Mouse (Mus musculus) hindbrain, embryonic 15.5 days (tissue): Measurements from ENCODE around the gene Gm49355. TPM values are rescaled to one million over a fixed set of nuclear protein-coding genes. Genes with fewer than 3 reads are reported as not detected.
"Not testable (repeated sequence)": the region's sequence is repeated elsewhere in the genome, so short reads cannot be mapped to it uniquely, and the experiment has no call there.

Experiments used
- ATAC-seq: fragments of 200-750 bp; cut with Nextera tagmentation; 2 replicates; pipeline ENCODE4 v1.8.0; 2017; ENCODE audit warnings: low read depth, moderate number of reproducible peaks, moderate TSS enrichment; ENCODE audit not compliant: low FRiP score
- H3K27ac ChIP-seq: fragments of 300-500 bp; sonication (generic); replicated peaks from 2 replicates; pipeline ENCODE4 v1.5.1; 2015; ENCODE audit warnings: mild to moderate bottlenecking, inconsistent platforms
- H3K27me3 ChIP-seq: fragments of 300-500 bp; sonication (generic); 2 replicates; pipeline ENCODE4 v1.6.1; 2015; ENCODE audit warnings: control low read depth, inconsistent platforms
- H3K36me3 ChIP-seq: fragments of 300-500 bp; sonication (generic); 2 replicates; pipeline ENCODE4 v1.6.1; 2015; ENCODE audit warnings: control low read depth, inconsistent platforms
- H3K4me1 ChIP-seq: fragments of 300-500 bp; sonication (generic); replicated peaks from 2 replicates; pipeline ENCODE4 v1.6.1; 2015; ENCODE audit warnings: control low read depth, inconsistent platforms
- H3K4me2 ChIP-seq: fragments of 300-500 bp; sonication (generic); 2 replicates; pipeline ENCODE4 v1.6.1; 2015; ENCODE audit warnings: moderate library complexity, mild to moderate bottlenecking, inconsistent platforms
- H3K4me3 ChIP-seq: fragments of 300-500 bp; sonication (generic); 2 replicates; pipeline ENCODE4 v1.5.1; 2015; ENCODE audit warnings: mild to moderate bottlenecking, inconsistent platforms
- H3K9ac ChIP-seq: fragments of 300-500 bp; sonication (generic); 2 replicates; pipeline ENCODE4 v1.6.1; 2015; ENCODE audit warnings: inconsistent platforms
- H3K9me3 ChIP-seq: fragments of 300-500 bp; sonication (generic); 2 replicates; pipeline ENCODE4 v1.6.1; 2016; ENCODE audit warnings: control low read depth, inconsistent platforms
- WGBS: fragments of 180-500 bp; shearing (Covaris S2); methylation state at CpG from one replicate; pipeline ENCODE4 v1.1.7; 2015; 5-methylcytosine and 5-hydroxymethylcytosine counted together
- polyA plus RNA-seq: library from polyadenylated mRNA; unstranded; fragments of >200 nt; fragmentation: Nextera tagmentation; extraction: Ambion mirVana; gene quantifications from 2 replicates; pipeline ENCODE4 v1.2.1, GENCODE M21; 2015

Gene Gm49355
- 0.06 and 0.10 TPM in 2 replicates for polyA plus RNA-seq

DNA sequence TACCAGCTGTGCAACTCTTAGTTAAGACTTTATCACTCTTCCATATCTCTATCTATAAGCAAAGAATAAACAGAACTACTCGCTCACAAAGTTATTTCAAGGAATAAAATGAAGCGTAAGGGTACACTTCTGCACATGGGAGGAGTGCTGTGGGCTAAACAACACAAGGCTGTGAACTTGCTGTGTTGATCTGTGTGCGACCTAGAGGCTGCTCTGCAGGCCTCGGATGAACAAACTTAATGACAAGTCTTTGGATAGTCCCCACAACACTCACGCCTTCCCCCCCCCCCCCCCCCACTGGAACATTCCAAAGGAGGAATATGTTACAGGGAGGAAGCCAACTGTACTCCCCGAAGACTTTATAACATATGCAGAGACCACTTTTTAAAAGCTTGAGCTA is at the start of gene Gm49355:
TSS of gene Gm49355 (plus strand) at position 336 of the 400 bp plus-strand sequence.
- WGBS, result 78% methylated on average over 6 of the region's 6 CpGs
- peak within 1 kb of the TSS; percentile 80 for H3K9ac ChIP-seq
- peak within 1 kb of the TSS; percentile 74 for H3K4me2 ChIP-seq
- no peaks in the 10 kb centered on the region for H3K9me3 ChIP-seq
- H3K36me3 ChIP-seq, result 0 out of 2 replicates have a peak, but pooled peaks cover 4% of the 10 kb centered on the region
- ATAC-seq, result peak; percentile 40
- H3K4me3 ChIP-seq, result peak within 1 kb of the TSS; percentile 81
- H3K4me1 ChIP-seq, result peaks cover 4% of the 10 kb centered on the region; the same call in 1 of the 2 replicates
- H3K27ac ChIP-seq, result peak within 1 kb of the TSS; percentile 86
- H3K27me3 ChIP-seq, result 0 out of 2 replicates have a peak, but pooled peaks cover 2% of the 10 kb centered on the region

DNA sequence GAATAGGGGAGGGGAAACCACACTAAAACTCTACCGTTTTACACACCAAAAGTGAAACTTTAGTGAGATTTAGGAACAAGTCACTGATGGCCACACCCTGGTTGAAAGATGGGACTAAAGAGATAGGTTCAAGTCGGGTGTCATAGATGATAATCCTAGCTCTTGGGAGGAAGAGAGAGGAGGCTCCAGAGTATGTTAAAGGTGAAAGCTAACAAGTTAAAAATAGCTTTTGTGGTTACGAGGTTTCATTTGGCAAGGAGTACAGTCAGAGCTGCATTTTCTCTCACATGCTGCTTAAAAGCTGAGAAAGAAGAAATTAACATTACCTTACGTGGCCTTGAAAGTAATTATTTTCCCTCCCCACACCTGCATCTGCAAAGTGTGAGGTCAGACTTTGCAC is 40.0 kb upstream of the Gm49355 start:
- ATAC-seq, result no peak
- Histone ChIP-seq H3K9me3 (no peaks in the 10 kb centered on the region), H3K4me3 (no peak overlapping the region), H3K9ac (no peak overlapping the region), H3K36me3 (peaks cover 9% of the 10 kb centered on the region), H3K27ac (no peak overlapping the region), H3K4me1 (no peaks in the 10 kb centered on the region), H3K27me3 (no peaks in the 10 kb centered on the region), H3K4me2 (no peak overlapping the region)
- 86% methylated on average over 4 of the region's 4 CpGs for WGBS

DNA sequence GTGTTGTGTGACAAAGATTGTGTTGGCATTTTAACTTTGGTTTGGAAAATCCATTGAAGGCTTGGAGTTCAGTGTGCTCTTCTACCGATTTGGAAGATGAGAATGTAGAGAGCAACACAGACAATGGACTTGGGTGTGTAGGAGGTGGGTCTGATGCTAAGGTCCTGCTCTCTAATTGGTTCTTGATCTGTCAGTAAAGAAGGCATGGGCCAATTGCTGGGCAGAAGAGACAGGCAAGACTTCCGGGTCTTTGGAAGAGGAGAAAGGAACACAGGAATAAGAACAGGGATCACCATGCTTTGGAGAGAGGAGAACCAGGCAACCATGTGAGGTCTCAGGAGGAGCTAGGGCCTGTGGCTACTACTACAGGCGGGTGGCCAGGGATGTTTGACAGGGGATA is 7.7 kb upstream of the Gm49355 start:
- Histone ChIP-seq H3K9ac (no peak overlapping the region), H3K27me3 (no peaks in the 10 kb centered on the region), H3K36me3 (no peaks in the 10 kb centered on the region), H3K4me1 (no peaks in the 10 kb centered on the region), H3K4me3 (no peak overlapping the region), H3K9me3 (no peaks in the 10 kb centered on the region), H3K27ac (no peak overlapping the region), H3K4me2 (no peak overlapping the region)
- 67% methylated on average over 3 of the region's 3 CpGs for WGBS
- no peak for ATAC-seq

DNA sequence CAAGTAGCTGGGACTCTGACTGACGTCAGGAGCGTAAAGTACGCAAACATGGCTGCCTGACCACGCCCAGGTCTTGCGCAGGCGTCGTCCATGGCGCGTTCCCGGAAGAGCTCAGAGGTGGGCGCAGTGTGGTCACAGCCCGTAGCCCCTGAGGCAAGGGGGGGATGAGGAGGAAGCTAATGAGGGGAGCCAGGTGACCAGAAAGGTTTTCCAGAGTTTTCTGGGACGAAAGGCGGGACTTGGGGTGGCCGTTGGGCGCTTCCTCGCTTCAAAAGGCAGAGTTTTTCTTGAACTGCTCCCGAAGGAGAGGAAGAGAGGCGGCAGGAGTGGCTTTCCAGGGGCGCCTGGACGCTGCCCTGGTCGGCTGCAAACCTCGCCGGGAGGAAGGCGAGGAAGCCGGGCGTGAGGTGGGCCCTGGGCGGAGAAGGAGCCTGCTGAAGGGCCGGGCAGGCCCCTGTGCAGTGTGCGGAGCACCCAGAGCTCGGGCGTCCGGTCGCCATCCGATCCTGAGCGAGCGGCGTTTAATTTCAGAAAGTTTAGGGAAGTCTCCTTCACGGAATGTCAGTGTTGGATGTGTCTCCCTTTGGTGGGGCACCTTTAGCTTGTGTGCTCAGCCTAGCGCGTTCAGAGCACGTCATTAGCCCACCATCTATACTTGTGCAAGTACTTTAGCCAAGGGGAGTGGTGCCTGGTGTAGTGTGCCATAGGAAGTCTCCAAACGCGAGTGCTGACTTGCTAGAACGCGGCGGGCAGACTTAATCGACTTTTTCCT is 551 bp downstream of the Gm49355 start, which contains the start of gene 3830406C13Rik:
TSS of gene 3830406C13Rik (plus strand) at position 33 of the 772 bp plus-strand sequence.
- Histone ChIP-seq H3K27me3 (0 out of 2 replicates have a peak, but pooled peaks cover 2% of the 10 kb centered on the region), H3K4me2 (peak within 1 kb of the TSS; percentile 74), H3K9ac (peak within 1 kb of the TSS; percentile 80), H3K27ac (peak within 1 kb of the TSS; percentile 86), H3K36me3 (0 out of 2 replicates have a peak, but pooled peaks cover 4% of the 10 kb centered on the region), H3K4me1 (peaks cover 4% of the 10 kb centered on the region; the same call in 1 of the 2 replicates), H3K9me3 (no peaks in the 10 kb centered on the region), H3K4me3 (peak within 1 kb of the TSS; percentile 81)
- 1% methylated on average over 48 of the region's 48 CpGs for WGBS
- peak; percentile 98 for ATAC-seq

DNA sequence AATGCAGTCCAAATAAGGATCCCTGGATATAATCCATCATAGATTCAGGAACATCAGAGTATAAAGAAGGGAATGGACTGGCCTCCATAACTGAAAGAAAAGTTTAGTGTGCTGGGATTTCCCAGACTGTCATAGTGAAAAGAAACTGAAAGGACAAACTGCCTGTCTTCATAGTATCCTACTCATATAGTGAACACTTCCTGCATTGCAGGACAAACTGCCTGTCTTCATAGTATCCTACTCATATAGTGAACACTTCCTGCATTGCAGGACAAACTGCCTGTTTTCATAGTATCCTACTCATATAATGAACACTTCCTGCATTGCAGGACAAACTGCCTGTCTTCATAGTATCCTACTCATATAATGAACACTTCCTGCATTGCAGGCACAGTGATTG is 6.0 kb downstream of the Gm49355 start:
- H3K9me3 ChIP-seq, H3K4me2 ChIP-seq, H3K4me3 ChIP-seq, H3K4me1 ChIP-seq, H3K9ac ChIP-seq, H3K36me3 ChIP-seq, H3K27me3 ChIP-seq, H3K27ac ChIP-seq, ATAC-seq: not testable (repeated sequence)

DNA sequence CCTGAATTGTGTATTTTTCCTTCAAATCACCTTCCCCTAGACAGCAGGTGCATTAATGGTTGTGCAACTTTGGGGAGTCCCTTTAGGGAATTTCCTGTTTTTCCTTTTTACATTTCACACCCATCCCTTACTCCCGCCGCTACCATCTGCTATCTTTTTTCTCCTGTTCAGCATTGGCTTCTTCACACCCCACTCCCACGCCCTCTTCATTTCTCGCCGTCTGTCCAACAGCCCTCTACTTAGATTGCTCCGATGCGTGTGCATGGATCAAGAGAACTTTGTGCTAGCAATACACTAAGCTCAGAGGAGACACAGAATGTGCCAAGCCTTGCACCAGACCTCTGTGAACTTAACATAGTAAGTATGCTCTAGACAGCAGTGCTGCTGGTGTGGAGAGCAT is 12.6 kb downstream of the Gm49355 start:
- no peak overlapping the region for H3K4me2 ChIP-seq
- no peak overlapping the region for H3K27ac ChIP-seq
- H3K4me1 ChIP-seq, result no peaks in the 10 kb centered on the region
- WGBS, result 90% methylated on average over 7 of the region's 7 CpGs
- no peaks in the 10 kb centered on the region for H3K9me3 ChIP-seq
- no peaks in the 10 kb centered on the region for H3K27me3 ChIP-seq
- H3K9ac ChIP-seq, result no peak overlapping the region
- no peaks in the 10 kb centered on the region; the same call in 1 of the 2 replicates for H3K36me3 ChIP-seq
- ATAC-seq, result no peak
- H3K4me3 ChIP-seq, result no peak overlapping the region

DNA sequence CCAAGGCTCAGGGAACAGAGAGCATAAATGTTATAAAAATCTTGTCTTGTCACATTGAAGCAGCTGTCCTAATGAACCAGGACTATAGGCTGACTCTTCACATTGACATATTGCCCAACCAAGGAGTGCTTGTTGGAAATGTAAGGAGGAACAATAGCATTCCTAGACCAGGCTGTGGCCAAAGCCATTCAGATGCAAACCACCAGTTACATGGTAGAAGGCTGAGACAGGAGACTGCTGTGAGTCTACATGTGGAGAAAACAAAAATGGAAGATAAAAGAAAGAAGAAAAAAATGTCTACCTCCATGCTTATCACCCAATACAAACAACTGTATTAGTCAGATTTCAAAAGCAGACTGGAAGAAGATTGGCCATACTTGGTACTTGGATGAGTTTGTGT is 15.4 kb downstream of the Gm49355 start:
- Histone ChIP-seq H3K27me3 (no peaks in the 10 kb centered on the region), H3K36me3 (no peaks in the 10 kb centered on the region; the same call in 1 of the 2 replicates), H3K9me3 (no peaks in the 10 kb centered on the region), H3K27ac (no peak overlapping the region), H3K4me3 (no peak overlapping the region), H3K4me1 (no peaks in the 10 kb centered on the region), H3K4me2 (no peak overlapping the region), H3K9ac (no peak overlapping the region)
- ATAC-seq, result no peak

DNA sequence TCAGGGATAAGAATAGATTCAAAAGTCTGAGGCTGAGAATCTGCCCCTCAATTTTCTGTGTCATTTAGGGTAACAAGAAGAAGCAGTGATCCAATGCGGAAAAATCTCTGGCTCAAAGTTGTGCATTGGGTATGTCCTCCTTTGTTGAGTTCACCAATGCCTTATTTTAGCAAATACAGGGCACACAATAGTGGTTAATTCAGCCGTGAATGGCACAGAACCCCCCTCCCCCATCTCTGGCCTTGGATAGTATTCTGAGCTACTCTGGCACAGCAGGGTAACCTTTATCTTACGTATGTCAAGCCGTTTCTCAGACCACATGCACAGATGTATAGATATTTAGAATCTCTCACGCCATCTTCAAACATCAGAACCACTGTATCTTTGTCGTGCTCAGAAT is 15.9 kb downstream of the Gm49355 start:
- no peak for ATAC-seq
- H3K9me3 ChIP-seq, result no peaks in the 10 kb centered on the region
- no peak overlapping the region for H3K4me2 ChIP-seq
- 25% methylated on average over 6 of the region's 6 CpGs for WGBS
- H3K9ac ChIP-seq, result no peak overlapping the region
- H3K27ac ChIP-seq, result no peak overlapping the region
- H3K27me3 ChIP-seq, result no peaks in the 10 kb centered on the region
- no peaks in the 10 kb centered on the region for H3K4me1 ChIP-seq
- no peaks in the 10 kb centered on the region; the same call in 1 of the 2 replicates for H3K36me3 ChIP-seq
- H3K4me3 ChIP-seq, result no peak overlapping the region

DNA sequence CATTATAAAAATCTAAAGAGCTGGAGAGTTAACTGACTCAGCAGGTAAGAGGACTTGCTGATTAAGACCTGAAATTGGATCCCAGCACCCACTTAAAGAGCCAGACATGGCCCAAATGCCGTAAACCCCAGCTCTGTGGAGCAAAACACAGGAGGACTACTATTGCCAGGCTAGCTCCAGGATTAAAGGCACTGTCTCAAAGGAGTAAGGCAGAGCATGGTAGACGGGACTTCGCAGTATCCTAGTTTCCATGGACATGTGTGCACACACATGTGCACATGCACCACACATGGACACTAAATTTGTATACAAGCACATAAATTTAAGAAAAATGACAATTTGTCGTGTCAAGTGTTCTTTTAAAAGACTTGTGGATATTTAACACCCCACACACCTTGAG is 16.5 kb downstream of the Gm49355 start:
- Histone ChIP-seq H3K4me3 (no peak overlapping the region), H3K4me1 (no peaks in the 10 kb centered on the region), H3K27ac (no peak overlapping the region), H3K4me2 (no peak overlapping the region), H3K9ac (no peak overlapping the region), H3K9me3 (no peaks in the 10 kb centered on the region), H3K27me3 (no peaks in the 10 kb centered on the region), H3K36me3 (no peaks in the 10 kb centered on the region; the same call in 1 of the 2 replicates)
- WGBS, result 80% methylated on average over 4 of the region's 4 CpGs
- ATAC-seq, result no peak

DNA sequence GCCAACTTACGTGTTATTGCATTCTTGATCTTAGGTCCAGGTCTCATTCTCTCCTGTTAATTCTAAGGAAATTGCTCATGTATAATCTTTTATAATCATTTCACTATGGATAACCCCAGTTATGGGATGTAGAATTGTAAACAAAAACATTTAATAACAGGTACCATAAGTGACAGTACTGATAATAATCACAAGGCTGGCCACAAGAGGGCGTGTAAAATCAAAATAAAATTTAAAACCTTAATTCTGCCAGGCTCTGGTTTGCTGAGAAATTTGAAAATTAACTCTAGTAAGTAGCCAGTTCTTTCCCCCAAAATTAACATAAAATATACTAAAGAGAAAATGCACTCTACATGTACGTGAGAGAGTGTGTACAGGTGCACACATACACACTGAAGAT is 16.9 kb downstream of the Gm49355 start:
- H3K36me3 ChIP-seq, result no peaks in the 10 kb centered on the region; the same call in 1 of the 2 replicates
- WGBS, result 70% methylated on average over 3 of the region's 3 CpGs
- no peak overlapping the region for H3K9ac ChIP-seq
- no peaks in the 10 kb centered on the region for H3K27me3 ChIP-seq
- no peaks in the 10 kb centered on the region for H3K4me1 ChIP-seq
- H3K9me3 ChIP-seq, result no peaks in the 10 kb centered on the region
- H3K4me3 ChIP-seq, result no peak overlapping the region
- no peak overlapping the region for H3K4me2 ChIP-seq
- H3K27ac ChIP-seq, result no peak overlapping the region
- no peak for ATAC-seq

DNA sequence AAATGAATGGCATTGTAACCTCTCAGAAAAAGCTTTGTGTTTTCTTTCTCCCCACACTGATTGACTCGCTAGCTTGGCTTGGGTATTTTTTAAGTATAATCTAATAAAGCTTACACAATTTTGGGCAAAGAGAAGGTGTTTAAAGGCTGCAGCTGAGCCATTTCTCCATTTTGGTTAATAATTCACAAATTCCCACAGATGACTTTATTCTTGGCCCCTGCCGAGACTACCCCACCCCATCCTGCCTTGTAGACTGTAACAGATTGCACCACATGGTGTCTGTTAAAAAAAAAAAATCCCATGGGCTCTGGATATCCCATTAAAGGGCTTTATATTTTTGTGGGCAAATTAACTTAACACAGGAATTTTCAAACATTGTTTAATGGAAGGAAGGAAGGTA is 19.3 kb downstream of the Gm49355 start:
- Histone ChIP-seq H3K9ac (no peak overlapping the region), H3K36me3 (no peaks in the 10 kb centered on the region), H3K4me1 (no peaks in the 10 kb centered on the region), H3K27ac (no peak overlapping the region), H3K4me2 (no peak overlapping the region), H3K27me3 (no peaks in the 10 kb centered on the region), H3K4me3 (no peak overlapping the region), H3K9me3 (no peaks in the 10 kb centered on the region)
- WGBS, result 49% methylated on average over 2 of the region's 2 CpGs
- ATAC-seq, result no peak

DNA sequence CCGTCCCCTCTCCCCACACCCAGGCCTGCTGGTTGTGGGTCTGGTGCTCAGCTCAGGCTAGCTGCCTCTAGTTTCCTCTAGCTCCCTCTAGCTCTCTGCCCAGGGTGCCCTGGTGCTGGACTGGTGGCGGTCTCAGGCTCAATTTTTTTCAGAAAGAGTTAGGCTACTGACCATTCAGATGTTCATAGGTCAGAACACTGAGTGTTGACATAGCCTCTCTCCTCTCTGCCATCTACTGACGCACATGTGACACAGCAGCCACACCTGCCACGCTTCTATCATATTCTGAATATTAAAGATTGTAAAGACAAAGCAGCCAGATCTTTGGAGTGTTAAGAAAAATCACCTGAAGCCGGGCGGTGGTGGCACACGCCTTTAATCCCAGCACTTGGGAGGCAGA is 49.8 kb downstream of the Gm49355 start:
- Histone ChIP-seq H3K27me3 (peaks cover 68% of the 10 kb centered on the region), H3K4me1 (peaks cover 6% of the 10 kb centered on the region; the same call in 1 of the 2 replicates), H3K4me2 (no peak overlapping the region), H3K27ac (no peak overlapping the region), H3K9ac (no peak overlapping the region), H3K4me3 (no peak overlapping the region), H3K9me3 (no peaks in the 10 kb centered on the region), H3K36me3 (no peaks in the 10 kb centered on the region)
- ATAC-seq, result no peak
- whole genome bisulfite sequencing, result 85% methylated on average over 7 of the region's 7 CpGs
